Mouse (Mus musculus): ENCODE measurements at regions not wholly inside any gene's neighbourhood (a gene's known extent, or its start where the extent isn't known, plus 50 kb on each side); places are given as distances from the start of the nearest gene placed in this dataset.
A peak's percentile ranks its signal among the peaks of the same experiment; 100 is the strongest.

DNA sequence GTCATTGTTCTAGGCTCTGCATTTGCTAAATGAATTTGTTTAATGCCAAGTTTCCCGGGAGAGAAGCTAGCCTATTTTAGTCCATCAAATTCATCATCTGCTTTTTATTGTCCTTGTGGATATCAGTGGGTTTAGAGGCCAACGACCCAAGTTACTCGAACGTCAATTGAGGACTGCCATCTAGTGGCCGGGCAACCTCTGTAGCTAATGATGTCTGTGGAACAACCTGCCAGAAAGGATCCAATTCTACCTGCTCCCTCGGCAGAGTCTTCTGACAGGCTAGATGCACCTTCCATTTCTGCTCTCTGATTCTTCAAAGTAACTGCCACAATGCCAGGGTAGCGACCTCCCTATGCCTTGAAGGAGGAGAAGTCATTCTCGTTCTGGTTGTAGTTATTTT, 232.1 kb upstream of the Cxcr4 start:
- TF ChIP-seq CTCF (IDR thresholded peaks at IDR 0.05; ENCODE audit: extremely low read depth, insufficient read depth, low read length) (peak; percentile 84), POLR2A (IDR thresholded peaks at IDR 0.05; ENCODE audit: extremely low read depth, insufficient read depth, low read length) (no peak)
